Mouse (Mus musculus): ENCODE data around the gene Zfp81. TPM values are rescaled to one million over a fixed set of nuclear protein-coding genes. Genes with fewer than 3 reads are reported as not detected.
"Not testable (repeated sequence)": the region's sequence is repeated elsewhere in the genome, so short reads cannot be mapped to it uniquely, and the experiment has no call there.

Zfp81 gene
- total RNA-seq (2015): 18.9 and 27.4 TPM in 2 replicates
- total RNA-seq (2017): 11.9 and 14.5 TPM in 2 replicates

DNA sequence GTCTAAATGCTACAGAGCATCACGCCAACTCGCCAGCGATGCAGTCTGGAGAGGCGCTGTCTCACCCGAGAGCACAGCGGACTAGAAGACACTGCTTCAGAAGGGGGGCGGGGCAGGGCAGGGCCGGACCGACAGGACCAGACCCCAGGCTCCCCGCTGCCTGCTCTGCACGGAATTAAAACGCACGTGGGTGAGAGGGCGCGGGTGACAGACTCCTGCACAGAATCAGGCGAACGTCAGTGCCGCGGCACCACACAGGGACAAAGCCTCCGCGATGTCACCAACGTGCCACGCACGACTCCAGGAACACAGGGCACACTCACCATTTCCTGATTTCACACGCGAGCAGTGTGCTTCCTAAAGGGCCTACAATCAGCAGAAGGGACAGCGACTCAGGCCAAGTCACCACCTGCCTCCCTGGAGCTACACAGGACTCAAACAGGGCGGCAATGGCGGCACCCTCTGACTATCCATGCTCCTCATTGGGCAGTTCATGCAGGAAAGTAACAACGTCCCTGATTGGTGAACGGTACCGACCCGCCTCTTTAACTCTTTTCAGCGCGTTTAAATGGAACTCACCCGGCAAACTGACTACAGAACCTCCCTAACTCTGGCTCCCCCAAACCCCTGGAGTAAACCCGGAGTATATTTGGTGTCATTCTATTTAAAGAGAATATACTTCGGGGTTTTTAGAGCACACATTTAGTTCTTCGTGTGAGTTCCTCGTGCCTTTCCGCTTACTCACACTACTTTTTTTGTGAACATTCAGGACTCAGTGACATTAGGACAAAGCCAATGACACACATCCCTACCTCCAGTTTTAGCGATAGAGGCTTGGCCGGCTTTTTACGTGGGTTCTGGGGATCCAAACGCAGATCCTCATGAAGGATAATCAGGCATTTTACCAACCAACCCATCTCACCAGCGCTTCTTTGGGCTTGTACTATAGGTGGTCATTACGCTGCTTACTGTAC is at the start of gene Zfp81:
Gene Zfp81 (minus strand): TSS at position 468 of the 974 bp plus-strand sequence.
- peak; percentile 100 for ATAC-seq (replicated peaks; ENCODE audit: poor library complexity)

DNA sequence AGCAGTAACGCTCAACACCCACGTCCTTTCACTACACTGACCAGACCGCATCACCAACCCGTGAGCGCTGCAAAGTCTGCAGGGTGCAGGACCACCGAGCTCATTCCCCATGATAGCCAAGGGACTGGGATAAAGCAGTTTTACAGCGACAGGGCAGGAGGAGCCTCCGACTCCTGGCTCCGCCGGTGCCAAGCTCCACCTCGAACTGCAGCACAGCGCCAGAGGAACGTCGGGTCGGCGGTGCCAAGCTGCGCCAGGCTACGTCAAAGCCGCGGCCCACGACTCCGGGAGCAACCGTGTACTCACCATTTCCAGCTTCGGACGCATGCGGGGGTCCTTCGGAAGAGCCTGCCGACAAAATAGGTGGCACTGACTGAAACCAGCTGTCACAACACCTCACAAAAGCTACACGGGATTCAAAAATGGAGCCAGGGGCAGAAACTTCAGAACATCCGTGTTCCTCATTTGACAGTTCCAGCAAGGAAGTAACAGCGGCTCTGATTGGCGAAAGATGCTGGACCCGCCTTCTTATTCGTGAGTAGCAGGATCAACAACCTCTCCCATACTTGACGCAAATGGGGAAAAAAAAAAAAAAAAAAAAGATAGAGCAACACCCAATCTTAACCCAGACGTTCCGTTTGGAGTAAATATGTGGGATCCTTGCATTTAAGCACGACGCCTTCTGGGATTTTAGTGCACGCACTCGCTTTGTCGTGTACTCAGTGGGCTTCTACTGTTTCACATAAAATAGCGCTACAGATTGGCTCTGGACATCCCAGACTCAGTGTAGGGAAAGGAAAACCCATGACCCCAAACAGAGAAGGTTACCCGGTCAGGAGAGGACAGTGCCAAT is 35.7 kb upstream of the Zfp81 start, which contains the start of gene Zfp101:
Gene Zfp101 (minus strand): TSS at position 460 of the 853 bp plus-strand sequence.
- peak; percentile 100 for ATAC-seq (replicated peaks; ENCODE audit: poor library complexity)

DNA sequence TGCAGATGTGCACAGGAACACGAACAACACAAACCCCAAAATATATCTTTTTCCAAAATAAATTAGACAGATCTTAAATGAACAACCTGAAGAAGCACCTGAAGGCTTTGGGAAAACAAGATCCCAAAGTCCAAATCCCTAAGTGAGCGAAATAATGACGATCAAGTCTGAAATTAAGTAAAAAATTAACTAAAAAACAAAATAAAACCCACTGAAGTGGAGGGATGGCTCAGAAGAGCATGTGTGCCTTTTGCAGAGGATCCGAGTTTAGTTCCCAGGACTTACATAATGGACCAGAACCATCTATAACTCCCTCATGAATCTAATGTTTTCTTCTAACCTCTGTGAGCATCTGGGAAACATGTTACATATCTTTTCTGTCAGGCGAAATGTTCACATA is 33.6 kb upstream of the Zfp81 start:
- ATAC-seq (replicated peaks; ENCODE audit: poor library complexity): no peak

DNA sequence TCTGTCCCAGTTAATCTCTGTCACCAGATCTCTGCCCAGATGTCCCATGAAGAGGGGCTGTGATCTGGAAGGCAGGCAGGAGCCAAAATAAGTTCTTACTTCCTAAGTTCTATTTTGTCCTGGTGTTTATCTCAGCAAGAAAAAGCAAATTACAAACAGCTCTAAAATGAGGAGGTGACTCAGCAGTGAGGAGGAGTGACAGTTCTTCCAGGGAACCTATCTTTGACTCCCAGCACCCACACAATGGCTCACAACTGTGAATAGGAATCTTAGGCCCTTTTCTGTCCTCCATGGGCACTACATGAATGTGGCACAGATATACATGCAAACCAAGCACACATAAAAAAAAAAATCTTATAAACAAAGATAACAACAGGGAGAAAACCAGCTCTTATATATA is 27.0 kb upstream of the Zfp81 start:
- no peak for ATAC-seq (replicated peaks; ENCODE audit: poor library complexity)

DNA sequence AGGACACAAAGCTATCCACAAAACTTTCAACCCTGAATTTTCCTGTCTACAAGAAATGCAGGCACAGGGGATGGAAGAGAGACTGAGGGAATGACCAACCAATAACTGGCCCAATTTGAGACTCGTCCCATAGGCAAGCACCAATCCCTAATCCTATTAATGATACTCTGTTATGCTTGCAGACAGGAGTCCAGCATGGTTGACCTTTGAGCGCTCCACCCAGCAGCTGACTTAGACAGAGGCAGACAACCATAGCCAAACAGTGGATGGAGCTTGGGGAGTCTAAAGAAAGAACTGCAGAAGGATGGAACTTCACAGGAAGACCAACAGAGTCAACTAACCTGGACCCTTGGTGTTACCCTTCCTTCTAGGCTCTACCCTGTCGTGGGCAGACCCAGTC is 14.1 kb upstream of the Zfp81 start:
- no peak for ATAC-seq (replicated peaks; ENCODE audit: poor library complexity)

DNA sequence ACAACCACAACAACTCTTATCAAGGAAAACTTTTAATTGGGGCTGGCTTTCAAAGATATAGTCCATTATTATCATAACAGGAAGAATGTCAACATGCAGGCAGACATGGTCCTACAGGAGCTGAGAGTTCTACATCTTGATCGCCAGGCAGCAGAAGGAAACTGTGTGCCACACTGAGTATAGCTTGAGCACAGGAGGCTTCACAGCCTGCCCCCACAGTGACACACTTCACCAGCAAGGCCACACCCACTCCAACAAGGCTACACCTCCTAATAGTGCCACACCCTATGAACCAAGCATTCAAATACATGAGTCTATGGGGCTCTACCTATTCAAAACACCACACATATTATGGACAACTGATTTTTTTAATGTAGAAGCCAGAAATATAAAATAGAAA is 5.7 kb downstream of the Zfp81 start:
- ATAC-seq (replicated peaks; ENCODE audit: poor library complexity): peak; percentile 20; the same call in 1 of the 2 replicates

DNA sequence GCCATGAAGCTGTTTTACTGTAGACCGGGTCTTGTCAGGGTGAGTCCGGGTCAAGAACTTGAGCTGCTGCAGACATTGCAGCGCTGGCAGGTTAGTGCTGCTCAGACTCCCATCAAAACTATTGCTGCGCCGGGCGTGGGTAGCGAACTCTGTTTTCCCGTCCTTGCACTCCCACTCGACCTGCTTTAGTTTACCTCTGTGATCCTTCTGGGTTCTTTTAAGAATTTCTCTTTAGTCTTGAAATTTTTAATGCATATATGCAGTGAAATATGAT is 68.9 kb downstream of the Zfp81 start:
- ATAC-seq (replicated peaks; ENCODE audit: poor library complexity): not testable (repeated sequence)

DNA sequence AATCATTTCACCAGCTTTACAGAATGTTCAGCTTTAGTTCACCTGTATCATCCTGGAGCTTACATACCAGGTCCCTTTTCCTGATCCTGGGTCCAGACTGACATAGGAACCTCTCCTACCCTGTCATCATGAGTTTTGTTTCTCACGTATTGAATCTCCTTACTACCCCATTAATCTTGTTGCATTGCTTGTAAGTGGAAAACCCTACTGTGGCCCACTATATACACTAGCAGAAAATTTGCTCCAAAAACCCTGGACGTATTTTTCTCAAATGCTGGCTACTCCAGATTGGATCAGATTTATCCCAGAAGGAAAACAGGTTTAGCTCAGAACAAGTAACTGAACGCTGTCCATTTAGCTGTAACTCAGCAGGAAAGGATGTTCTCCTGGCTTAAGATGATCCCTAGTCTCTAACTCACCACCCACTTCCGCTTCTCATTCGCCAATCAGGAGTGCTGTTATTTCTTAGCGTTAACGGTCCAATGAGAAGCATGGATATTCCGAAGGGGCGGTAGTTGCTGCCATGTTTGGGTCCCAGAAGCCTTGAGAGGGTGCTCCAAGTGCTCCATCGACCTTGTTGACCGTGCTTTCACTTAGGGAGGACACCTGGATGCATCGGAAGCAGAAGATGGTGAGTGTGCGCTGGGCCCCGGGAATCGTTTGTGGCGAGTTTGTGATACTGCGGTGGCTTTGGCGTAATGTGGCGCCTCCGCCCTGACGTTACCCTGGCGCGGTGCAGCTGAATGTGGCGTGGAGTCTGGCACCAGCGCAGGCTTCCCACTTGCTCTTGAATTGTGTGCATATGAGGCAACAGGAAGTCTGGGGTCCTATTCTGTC is 69.4 kb downstream of the Zfp81 start, which contains the start of gene Zfp955b:
Gene Zfp955b (plus strand): TSS at position 506 of the 837 bp plus-strand sequence.
- ATAC-seq (replicated peaks; ENCODE audit: poor library complexity): peak; percentile 100

Other genes with a start within 250 kb of the Zfp81 start
- gene Morc2b, start 219.2 kb downstream of the Zfp81 start, total RNA-seq (2015): not detected in 2 replicates
- not detected in 2 replicates for gene Morc2b, start 219.2 kb downstream of the Zfp81 start, total RNA-seq (2017)
- not detected in 2 replicates for gene Olfr55, start 190.4 kb downstream of the Zfp81 start, total RNA-seq (2015)
- gene Olfr55, start 190.4 kb downstream of the Zfp81 start, total RNA-seq (2017): not detected in 2 replicates
- not detected in 2 replicates for gene Olfr239, start 167.6 kb downstream of the Zfp81 start, total RNA-seq (2015)
- not detected in 2 replicates for gene Olfr239, start 167.6 kb downstream of the Zfp81 start, total RNA-seq (2017)
- gene Olfr1564, start 137.2 kb downstream of the Zfp81 start, total RNA-seq (2015): not detected in 2 replicates
- not detected in 2 replicates for gene Olfr1564, start 137.2 kb downstream of the Zfp81 start, total RNA-seq (2017)
- 12.7 and 13.5 TPM in 2 replicates for gene Zfp955a, start 103.7 kb downstream of the Zfp81 start, total RNA-seq (2015)
- 13.7 and 15.3 TPM in 2 replicates for gene Zfp955a, start 103.7 kb downstream of the Zfp81 start, total RNA-seq (2017)
- gene Olfr63, start 94.2 kb downstream of the Zfp81 start, total RNA-seq (2015): 0.02 TPM in 1 of 2 replicates, not detected in the other
- gene Olfr63, start 94.2 kb downstream of the Zfp81 start, total RNA-seq (2017): not detected in 2 replicates
- gene Zfp955b, start 69.3 kb downstream of the Zfp81 start, total RNA-seq (2015): 5.7 and 7.0 TPM in 2 replicates
- gene Zfp955b, start 69.3 kb downstream of the Zfp81 start, total RNA-seq (2017): 5.6 and 9.1 TPM in 2 replicates
- 15.8 and 24.3 TPM in 2 replicates for gene Zfp101, start 35.8 kb upstream of the Zfp81 start, total RNA-seq (2015)
- gene Zfp101, start 35.8 kb upstream of the Zfp81 start, total RNA-seq (2017): 17.3 and 54.4 TPM in 2 replicates
- not detected in 2 replicates for gene Actl9, start 74.0 kb upstream of the Zfp81 start, total RNA-seq (2015)
- not detected in 2 replicates for gene Actl9, start 74.0 kb upstream of the Zfp81 start, total RNA-seq (2017)
- 13.8 and 14.0 TPM in 2 replicates for gene Adamts10, start 165.3 kb upstream of the Zfp81 start, total RNA-seq (2015)
- gene Adamts10, start 165.3 kb upstream of the Zfp81 start, total RNA-seq (2017): 18.5 and 20.6 TPM in 2 replicates
- gene Myo1f, start 196.8 kb upstream of the Zfp81 start, total RNA-seq (2015): 43.0 and 45.0 TPM in 2 replicates
- gene Myo1f, start 196.8 kb upstream of the Zfp81 start, total RNA-seq (2017): 96.4 and 121 TPM in 2 replicates